Mouse (Mus musculus): ENCODE measurements around the gene Apbb2. TPM values are rescaled to one million over a fixed set of nuclear protein-coding genes. Genes with fewer than 3 reads are reported as not detected.

Gene Apbb2
- polyA plus RNA-seq, 1 experiment = 0.34 TPM

GRCm38 (mm10) chr5:66475824-66476223 is 142.8 kb downstream of the Apbb2 start:
- Histone ChIP-seq H3K36me3 (replicated peaks; ENCODE audit: low read length) (no peaks in the 10 kb centered on the region), H3K27me3 (replicated peaks) (peaks cover 7% of the 10 kb centered on the region), H3K9me3 (no peaks in the 10 kb centered on the region), H3K4me3 (replicated peaks) (no peak overlapping the region), H3K4me1 (no peaks in the 10 kb centered on the region)
- no peak for TF ChIP-seq FLI1 (IDR thresholded peaks at IDR 0.05; ENCODE audit: low read length)
- no peak for TF ChIP-seq GATA1 (IDR thresholded peaks at IDR 0.05; ENCODE audit: borderline replicate concordance, low read length)

GRCm38 (mm10) chr5:66474153-66474552 is 144.4 kb downstream of the Apbb2 start:
- no peaks in the 10 kb centered on the region for H3K4me1 ChIP-seq
- H3K36me3 ChIP-seq (replicated peaks; ENCODE audit: low read length) = no peaks in the 10 kb centered on the region
- H3K9me3 ChIP-seq = no peaks in the 10 kb centered on the region
- H3K27me3 ChIP-seq (replicated peaks) = peaks cover 6% of the 10 kb centered on the region
- no peak overlapping the region for H3K4me3 ChIP-seq (replicated peaks)
- TF ChIP-seq FLI1 (IDR thresholded peaks at IDR 0.05; ENCODE audit: low read length) = no peak
- no peak for TF ChIP-seq GATA1 (IDR thresholded peaks at IDR 0.05; ENCODE audit: borderline replicate concordance, low read length)

DNA sequence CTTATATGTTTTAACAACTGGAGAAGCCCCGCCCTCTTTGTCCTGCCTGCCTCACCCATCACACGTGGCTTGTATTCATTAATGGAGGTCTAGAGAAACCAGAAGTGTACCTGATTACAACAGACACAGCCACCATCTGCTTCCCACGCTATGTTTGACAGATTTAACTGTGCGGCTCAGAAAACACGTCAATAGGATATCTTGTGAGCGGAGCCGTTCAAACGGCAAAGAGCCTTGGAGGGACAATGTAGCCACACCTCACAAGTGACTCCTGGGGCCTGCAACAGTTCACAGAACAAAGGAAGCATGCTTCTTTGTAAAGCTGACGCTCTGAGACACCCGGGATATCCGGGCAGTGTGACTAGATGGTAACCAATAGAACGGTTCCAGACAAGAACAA is 145.0 kb downstream of the Apbb2 start:
- Histone ChIP-seq H3K4me3 (replicated peaks) (no peak overlapping the region), H3K4me1 (no peaks in the 10 kb centered on the region), H3K27me3 (replicated peaks) (peaks cover 6% of the 10 kb centered on the region), H3K36me3 (replicated peaks; ENCODE audit: low read length) (no peaks in the 10 kb centered on the region), H3K9me3 (no peaks in the 10 kb centered on the region)
- TF ChIP-seq FLI1 (IDR thresholded peaks at IDR 0.05; ENCODE audit: low read length) = no peak
- no peak for TF ChIP-seq GATA1 (IDR thresholded peaks at IDR 0.05; ENCODE audit: borderline replicate concordance, low read length)

DNA sequence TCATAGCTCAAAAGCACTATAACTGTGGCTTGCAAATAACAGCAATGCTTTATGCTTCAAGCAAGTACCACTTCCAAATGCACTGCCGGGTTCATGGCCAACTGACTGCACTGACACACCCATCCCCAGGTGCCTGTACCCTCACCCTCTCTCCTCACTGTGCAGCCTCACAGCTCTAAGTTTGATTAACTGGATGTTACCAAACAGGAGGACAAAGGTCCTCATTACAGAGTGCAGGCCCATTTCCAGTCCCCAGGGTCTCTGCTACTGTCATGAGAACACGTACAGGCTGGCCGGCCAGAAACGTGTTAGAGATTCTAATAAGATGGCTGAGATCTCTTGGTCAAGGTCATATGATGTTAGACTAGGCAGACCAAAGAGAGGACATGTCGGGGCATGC is 147.7 kb downstream of the Apbb2 start:
- H3K36me3 ChIP-seq (replicated peaks; ENCODE audit: low read length) = no peaks in the 10 kb centered on the region
- no peaks in the 10 kb centered on the region for H3K9me3 ChIP-seq
- H3K27me3 ChIP-seq (replicated peaks) = peaks cover 6% of the 10 kb centered on the region
- no peak overlapping the region for H3K4me3 ChIP-seq (replicated peaks)
- TF ChIP-seq FLI1 (IDR thresholded peaks at IDR 0.05; ENCODE audit: low read length) (no peak), GATA1 (IDR thresholded peaks at IDR 0.05; ENCODE audit: borderline replicate concordance, low read length) (no peak)
- H3K4me1 ChIP-seq = no peaks in the 10 kb centered on the region

GRCm38 (mm10) chr5:66469685-66470084 is 148.9 kb downstream of the Apbb2 start:
- no peak for TF ChIP-seq GATA1 (IDR thresholded peaks at IDR 0.05; ENCODE audit: borderline replicate concordance, low read length)
- TF ChIP-seq FLI1 (IDR thresholded peaks at IDR 0.05; ENCODE audit: low read length) = no peak
- Histone ChIP-seq H3K4me3 (replicated peaks) (no peak overlapping the region), H3K4me1 (no peaks in the 10 kb centered on the region), H3K9me3 (no peaks in the 10 kb centered on the region), H3K36me3 (replicated peaks; ENCODE audit: low read length) (no peaks in the 10 kb centered on the region), H3K27me3 (replicated peaks) (peaks cover 3% of the 10 kb centered on the region)

DNA sequence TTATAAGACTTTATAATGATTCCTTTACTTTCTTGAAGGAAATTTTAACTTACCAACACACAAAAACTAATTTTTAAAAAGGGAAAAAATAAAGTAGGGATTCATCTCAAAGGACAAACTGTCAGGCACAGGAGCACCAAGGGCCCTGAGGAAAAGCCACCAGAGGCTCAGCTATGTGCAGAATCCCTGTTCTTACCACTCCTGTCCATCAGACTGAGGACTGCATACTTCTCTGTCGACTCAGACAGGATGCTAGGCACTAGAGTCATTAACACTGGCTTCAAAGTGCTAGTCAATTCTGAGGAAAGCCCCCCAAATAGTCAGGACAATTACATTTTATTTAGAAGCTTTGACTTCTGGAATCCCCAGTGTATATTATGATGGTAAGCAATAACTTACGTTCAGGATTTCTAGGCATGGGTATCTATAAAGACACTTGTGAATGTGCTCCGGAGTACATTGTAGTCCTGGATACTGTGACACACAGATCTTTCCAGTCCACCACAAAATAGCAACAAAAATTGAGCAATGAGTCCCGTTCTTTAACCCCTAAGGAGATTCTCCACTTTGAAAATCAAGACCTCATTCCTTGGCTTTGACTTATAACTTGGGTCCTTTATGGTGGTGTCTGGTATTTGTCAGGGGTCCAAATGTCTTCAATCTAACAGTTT is 150.1 kb downstream of the Apbb2 start:
- peaks cover 3% of the 10 kb centered on the region for H3K27me3 ChIP-seq (replicated peaks)
- H3K36me3 ChIP-seq (replicated peaks; ENCODE audit: low read length) = no peaks in the 10 kb centered on the region
- no peaks in the 10 kb centered on the region for H3K4me1 ChIP-seq
- H3K4me3 ChIP-seq (replicated peaks) = no peak overlapping the region
- TF ChIP-seq FLI1 (IDR thresholded peaks at IDR 0.05; ENCODE audit: low read length) = no peak
- no peak for TF ChIP-seq GATA1 (IDR thresholded peaks at IDR 0.05; ENCODE audit: borderline replicate concordance, low read length)
- H3K9me3 ChIP-seq = no peaks in the 10 kb centered on the region

DNA sequence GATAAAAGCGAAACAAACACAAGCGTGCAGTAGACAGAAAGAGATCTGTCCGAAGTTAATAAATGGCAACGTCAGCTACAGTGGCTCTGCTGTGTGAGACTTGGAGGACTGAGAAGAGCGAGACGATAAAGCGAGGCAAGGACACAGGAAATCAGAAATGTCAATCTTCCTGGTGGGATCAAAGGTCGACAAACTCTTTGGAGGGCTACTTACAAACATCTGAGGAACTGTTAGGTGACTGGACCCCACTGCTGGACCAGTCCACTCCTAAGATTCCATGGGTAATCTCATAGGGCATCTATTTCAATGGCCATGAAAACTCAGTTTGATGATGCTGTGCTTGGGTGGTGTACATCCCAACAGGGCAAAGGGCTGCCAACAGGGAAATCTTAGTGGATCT is 155.9 kb downstream of the Apbb2 start:
- Histone ChIP-seq H3K36me3 (replicated peaks; ENCODE audit: low read length) (no peaks in the 10 kb centered on the region), H3K27me3 (replicated peaks) (no peaks in the 10 kb centered on the region), H3K4me3 (replicated peaks) (no peak overlapping the region), H3K4me1 (no peaks in the 10 kb centered on the region), H3K9me3 (peaks cover 6% of the 10 kb centered on the region; the same call in 1 of the 2 replicates)
- TF ChIP-seq GATA1 (IDR thresholded peaks at IDR 0.05; ENCODE audit: borderline replicate concordance, low read length) (no peak), FLI1 (IDR thresholded peaks at IDR 0.05; ENCODE audit: low read length) (no peak)

- Histone ChIP-seq H3K27me3 (replicated peaks) (no peaks in the 10 kb centered on the region), H3K4me3 (replicated peaks) (no peak overlapping the region), H3K9me3 (peaks cover 6% of the 10 kb centered on the region; the same call in 1 of the 2 replicates), H3K36me3 (replicated peaks; ENCODE audit: low read length) (no peaks in the 10 kb centered on the region), H3K4me1 (no peaks in the 10 kb centered on the region)
- no peak for TF ChIP-seq GATA1 (IDR thresholded peaks at IDR 0.05; ENCODE audit: borderline replicate concordance, low read length)
- TF ChIP-seq FLI1 (IDR thresholded peaks at IDR 0.05; ENCODE audit: low read length) = no peak
These were observed 159.7 kb downstream of the Apbb2 start for GRCm38 (mm10) chr5:66458851-66459250.

- TF ChIP-seq FLI1 (IDR thresholded peaks at IDR 0.05; ENCODE audit: low read length) = no peak
- TF ChIP-seq GATA1 (IDR thresholded peaks at IDR 0.05; ENCODE audit: borderline replicate concordance, low read length) = no peak
- no peaks in the 10 kb centered on the region for H3K4me1 ChIP-seq
- H3K36me3 ChIP-seq (replicated peaks; ENCODE audit: low read length) = no peaks in the 10 kb centered on the region
- no peak overlapping the region for H3K4me3 ChIP-seq (replicated peaks)
- no peaks in the 10 kb centered on the region for H3K27me3 ChIP-seq (replicated peaks)
- H3K9me3 ChIP-seq = 0 out of 2 replicates have a peak, but pooled peaks cover 6% of the 10 kb centered on the region
These were observed 163.3 kb downstream of the Apbb2 start for GRCm38 (mm10) chr5:66455271-66455670.

GRCm38 (mm10) chr5:66454826-66455225 is 163.8 kb downstream of the Apbb2 start:
- Histone ChIP-seq H3K4me1 (no peaks in the 10 kb centered on the region), H3K36me3 (replicated peaks; ENCODE audit: low read length) (no peaks in the 10 kb centered on the region), H3K9me3 (0 out of 2 replicates have a peak, but pooled peaks cover 4% of the 10 kb centered on the region), H3K4me3 (replicated peaks) (no peak overlapping the region), H3K27me3 (replicated peaks) (no peaks in the 10 kb centered on the region)
- TF ChIP-seq GATA1 (IDR thresholded peaks at IDR 0.05; ENCODE audit: borderline replicate concordance, low read length) (no peak), FLI1 (IDR thresholded peaks at IDR 0.05; ENCODE audit: low read length) (no peak)
